Mouse (Mus musculus) large intestine, adult 2 months (tissue): ENCODE data around the gene Cask. TPM values are rescaled to one million over a fixed set of nuclear protein-coding genes. Genes with fewer than 3 reads are reported as not detected.

ENCODE experiments used
- DNase-seq: peaks from one replicate; pipeline ENCODE4 v3.0.0-alpha.2; 2012; ENCODE audit warnings: low read depth, low spot score
- WGBS: fragments of 180-500 bp; shearing (Covaris S2); methylation state at CpG from one replicate; pipeline ENCODE4 v1.1.7; 2018; 5-methylcytosine and 5-hydroxymethylcytosine counted together
- polyA plus RNA-seq: library from polyadenylated mRNA; depleted of rRNA; stranded (reverse); fragments of >200 nt; gene quantifications from 2 replicates; pipeline ENCODE4 v1.2.3, GENCODE M21; 2012

Cask gene
- polyA plus RNA-seq, 1 experiment, result 12.8 TPM

GRCm38 (mm10) chrX:13725573-13726403, 125.4 kb downstream of the Cask start:
- no peak for DNase-seq
- WGBS, result 79% methylated on average over 8 of the region's 8 CpGs

GRCm38 (mm10) chrX:13720296-13720829, 130.8 kb downstream of the Cask start:
- 56% methylated on average over 7 of the region's 7 CpGs for WGBS
- DNase-seq, result no peak

- no peak for DNase-seq
- WGBS, result 36% methylated on average over 1 of the region's 1 CpGs
Observed at GRCm38 (mm10) chrX:13718283-13718682, 132.9 kb downstream of the Cask start.

GRCm38 (mm10) chrX:13716796-13717569, 134.2 kb downstream of the Cask start:
- WGBS, result 41% methylated on average over 4 of the region's 4 CpGs
- peak; percentile 52 for DNase-seq

GRCm38 (mm10) chrX:13710174-13710573, 141.0 kb downstream of the Cask start:
- no peak for DNase-seq
- WGBS, result 15% methylated on average over 2 of the region's 2 CpGs

GRCm38 (mm10) chrX:13705051-13705450, 146.1 kb downstream of the Cask start:
- no peak for DNase-seq
- 32% methylated on average over 2 of the region's 2 CpGs for WGBS

- no peak for DNase-seq
- WGBS, result 60% methylated on average over 3 of the region's 3 CpGs
Observed at GRCm38 (mm10) chrX:13700681-13701080, 150.5 kb downstream of the Cask start.

- DNase-seq, result no peak
- WGBS, result 85% methylated on average over 4 of the region's 4 CpGs
Observed at GRCm38 (mm10) chrX:13691865-13692264, 159.3 kb downstream of the Cask start.

GRCm38 (mm10) chrX:13688356-13688755, 162.8 kb downstream of the Cask start:
- WGBS, result 84% methylated on average over 2 of the region's 2 CpGs
- no peak for DNase-seq

- WGBS, result 90% methylated on average over 1 of the region's 1 CpGs
Observed at GRCm38 (mm10) chrX:13686589-13686988, 164.6 kb downstream of the Cask start.

GRCm38 (mm10) chrX:13681748-13682147, 169.4 kb downstream of the Cask start:
- DNase-seq, result no peak

More at GRCm38 (mm10) chrX:13686589-13686988, 164.6 kb downstream of the Cask start:
- no peak for DNase-seq

GRCm38 (mm10) chrX:13673001-13673400, 178.2 kb downstream of the Cask start:
- no peak for DNase-seq
- WGBS, result 87% methylated on average over 3 of the region's 3 CpGs

More at GRCm38 (mm10) chrX:13681748-13682147, 169.4 kb downstream of the Cask start:
- 91% methylated on average over 3 of the region's 3 CpGs for whole genome bisulfite sequencing

GRCm38 (mm10) chrX:13670342-13670741, 180.8 kb downstream of the Cask start:
- DNase-seq, result no peak
- 55% methylated on average over 3 of the region's 3 CpGs for whole genome bisulfite sequencing

- DNase-seq, result no peak
- 63% methylated on average over 5 of the region's 5 CpGs for WGBS
Observed at GRCm38 (mm10) chrX:13668867-13669266, 182.3 kb downstream of the Cask start.

GRCm38 (mm10) chrX:13661063-13661462, 190.1 kb downstream of the Cask start, which contains the start of gene Gpr82:
Gene Gpr82, plus strand, starts transcription at chrX:13661363.
- DNase-seq, result no peak
- 93% methylated on average over 5 of the region's 5 CpGs for whole genome bisulfite sequencing

- 73% methylated on average over 4 of the region's 4 CpGs for whole genome bisulfite sequencing
- DNase-seq, result no peak
Observed at GRCm38 (mm10) chrX:13659201-13659890, 191.8 kb downstream of the Cask start.

- no peak for DNase-seq
- WGBS, result 84% methylated on average over 3 of the region's 3 CpGs
Observed at GRCm38 (mm10) chrX:13658616-13659140, 192.5 kb downstream of the Cask start.

GRCm38 (mm10) chrX:13656721-13657120, 194.4 kb downstream of the Cask start:
- 4% methylated on average over 1 of the region's 1 CpGs for WGBS

GRCm38 (mm10) chrX:13655906-13656305, 195.3 kb downstream of the Cask start:
- no peak for DNase-seq

More at GRCm38 (mm10) chrX:13656721-13657120, 194.4 kb downstream of the Cask start:
- DNase-seq, result no peak

More at GRCm38 (mm10) chrX:13655906-13656305, 195.3 kb downstream of the Cask start:
- 65% methylated on average over 6 of the region's 6 CpGs for WGBS
